Mouse (Mus musculus) inflammation-experienced regulatory T-cells (primary cell): ENCODE measurements around the gene AY074887. TPM values are rescaled to one million over a fixed set of nuclear protein-coding genes. Genes with fewer than 3 reads are reported as not detected.

Experiments used
- polyA plus RNA-seq, 2 experiments: library from polyadenylated mRNA; unstranded; fragments of 100-300 nt; shearing (Covaris generic); gene quantifications; one replicate each; pipeline ENCODE4 v1.2.1; 2017

AY074887 gene
- under 1 TPM; 0.65 to 0.83 TPM for polyA plus RNA-seq

GRCm38 (mm10) chr9:54950575-54951321 lies at the start of gene AY074887, which contains the start of gene Psma4:
Gene AY074887, minus strand, starts transcription at chr9:54950998.
Gene Psma4, plus strand, starts transcription at chr9:54950790.

GRCm38 (mm10) chr9:54980674-54981073 lies 29.9 kb upstream of the AY074887 start, which contains the start of gene Chrna5:
Gene Chrna5, plus strand, starts transcription at chr9:54980880.

GRCm38 (mm10) chr9:54917010-54917677 lies 33.7 kb downstream of the AY074887 start, which contains the start of gene Hykk:
Gene Hykk, plus strand, starts transcription at chr9:54917283.

Other genes with a start within 250 kb of the AY074887 start
- 100 to 1,000 TPM in 1 of 2 experiments, 10 to 100 TPM in 1; 85.1 to 105 TPM for gene Wdr61, start 216.5 kb downstream of the AY074887 start, polyA plus RNA-seq
- gene Crabp1, start 186.2 kb downstream of the AY074887 start, polyA plus RNA-seq, result under 1 TPM in 1 of 2 experiments, not detected in 1; 0.60 TPM
- 10 to 100 TPM; 18.4 to 22.0 TPM for gene Ireb2, start 87.2 kb downstream of the AY074887 start, polyA plus RNA-seq
- gene Hykk, start 33.7 kb downstream of the AY074887 start, polyA plus RNA-seq, result under 1 TPM; 0.40 to 0.49 TPM
- 100 to 1,000 TPM; 192 to 247 TPM for gene Psma4, start 208 bp downstream of the AY074887 start, polyA plus RNA-seq
- gene Chrna5, start 29.9 kb upstream of the AY074887 start, polyA plus RNA-seq, result 1 to 10 TPM in 1 of 2 experiments, under 1 TPM in 1; 0.28 to 1.2 TPM
- 1 to 10 TPM in 1 of 2 experiments, under 1 TPM in 1; 0.14 to 1.4 TPM for gene Chrna3, start 75.6 kb upstream of the AY074887 start, polyA plus RNA-seq
- gene Chrnb4, start 97.8 kb upstream of the AY074887 start, polyA plus RNA-seq, result not detected
- 10 to 100 TPM; 48.4 to 58.9 TPM for gene Ube2q2, start 197.9 kb upstream of the AY074887 start, polyA plus RNA-seq